Mouse (Mus musculus): Measurements from ENCODE around the gene Dync2h1. TPM values are rescaled to one million over a fixed set of nuclear protein-coding genes. Genes with fewer than 3 reads are reported as not detected.
"Not testable (repeated sequence)": the region's sequence is repeated elsewhere in the genome, so short reads cannot be mapped to it uniquely, and the experiment has no call there.

Dync2h1 gene
- 7.8 and 9.1 TPM in 2 replicates for polyA plus RNA-seq (2016; fragmentation: Nextera tagmentation; extraction: Ambion mirVana)

DNA sequence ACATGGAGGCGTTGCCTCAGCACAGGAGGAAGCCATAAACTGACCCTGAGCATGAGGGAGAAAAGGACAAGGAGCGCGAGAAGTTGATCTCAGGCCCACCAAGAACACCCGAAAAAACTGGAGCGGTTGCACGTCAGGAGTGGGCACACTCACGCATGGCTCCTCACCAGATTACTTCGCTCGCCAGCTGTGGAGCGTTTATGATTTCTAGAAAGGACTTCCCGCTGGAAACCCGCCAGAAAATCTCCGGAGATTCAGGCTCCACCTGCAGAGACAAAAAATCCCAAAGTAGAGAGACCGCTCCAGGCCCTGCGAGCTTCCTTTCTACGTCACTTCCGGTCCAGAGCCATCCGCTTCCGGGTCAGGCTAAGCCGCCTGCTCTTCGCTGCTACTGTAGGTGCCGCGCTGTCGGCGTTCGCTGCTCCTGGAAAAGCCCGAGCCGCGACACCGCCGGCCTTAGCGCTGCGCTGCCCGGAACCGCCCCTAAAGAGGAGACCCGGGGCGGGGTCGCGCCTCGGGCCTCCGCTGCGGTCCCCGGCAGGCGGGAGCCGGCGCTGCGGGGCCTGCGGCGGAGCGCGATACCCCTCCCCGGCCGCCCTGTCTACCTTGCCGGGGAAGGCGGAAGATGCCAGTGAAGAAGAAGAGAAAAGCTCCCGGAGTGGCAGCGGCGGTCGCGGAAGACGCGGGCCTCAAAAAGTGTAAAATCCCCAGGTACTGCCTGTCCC, at the start of gene Dync2h1, which contains the start of gene Dcun1d5:
Dync2h1 (minus strand) TSS at position 275 of the 725 bp plus-strand sequence.
Dcun1d5 (plus strand) TSS at position 349 of the 725 bp plus-strand sequence.
- Histone ChIP-seq H3K9me3 (replicated peaks) (no peaks in the 10 kb centered on the region), H3K27ac (ENCODE audit: poor library complexity, severe bottlenecking) (peak within 1 kb of the TSS; percentile 97), H3K36me3 (no peaks in the 10 kb centered on the region), H3K4me2 (peak within 1 kb of the TSS; percentile 81), H3K9ac (peak within 1 kb of the TSS; percentile 87), H3K27me3 (replicated peaks) (no peaks in the 10 kb centered on the region), H3K4me3 (peak within 1 kb of the TSS; percentile 87), H3K4me1 (replicated peaks) (peaks cover 9% of the 10 kb centered on the region)
- ATAC-seq (ENCODE audit: insufficient number of reproducible peaks, low FRiP score): peak; percentile 98
- WGBS: under 1% methylated on average over 62 of the region's 62 CpGs

DNA sequence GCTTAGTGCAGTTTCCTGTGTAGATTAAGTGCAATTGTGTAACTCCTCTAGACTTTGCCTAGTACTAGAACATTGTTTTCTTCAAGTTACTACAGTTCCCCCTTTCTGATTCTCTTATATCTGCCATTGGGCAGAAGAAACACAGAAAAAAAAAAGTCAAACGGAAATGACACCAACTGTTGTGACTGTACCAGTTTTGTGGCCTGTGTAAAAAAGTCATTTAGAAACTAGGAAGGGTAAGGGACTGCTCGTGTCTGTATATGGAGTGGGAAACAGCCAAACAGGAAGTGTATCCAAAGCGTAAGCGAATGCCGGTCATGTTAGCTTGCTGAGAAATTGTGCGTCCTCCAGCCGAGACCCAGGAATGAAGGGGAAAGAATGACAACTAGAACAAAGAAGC, 37.2 kb upstream of the Dync2h1 start:
- Histone ChIP-seq H3K4me3 (no peak overlapping the region), H3K4me2 (no peak overlapping the region), H3K27ac (ENCODE audit: poor library complexity, severe bottlenecking) (no peak overlapping the region), H3K9ac (no peak overlapping the region), H3K9me3 (replicated peaks) (no peaks in the 10 kb centered on the region), H3K27me3 (replicated peaks) (no peaks in the 10 kb centered on the region), H3K36me3 (peaks cover 4% of the 10 kb centered on the region; the same call in 1 of the 2 replicates), H3K4me1 (replicated peaks) (no peaks in the 10 kb centered on the region)
- WGBS: 70% methylated on average over 7 of the region's 7 CpGs
- ATAC-seq (ENCODE audit: insufficient number of reproducible peaks, low FRiP score): no peak

DNA sequence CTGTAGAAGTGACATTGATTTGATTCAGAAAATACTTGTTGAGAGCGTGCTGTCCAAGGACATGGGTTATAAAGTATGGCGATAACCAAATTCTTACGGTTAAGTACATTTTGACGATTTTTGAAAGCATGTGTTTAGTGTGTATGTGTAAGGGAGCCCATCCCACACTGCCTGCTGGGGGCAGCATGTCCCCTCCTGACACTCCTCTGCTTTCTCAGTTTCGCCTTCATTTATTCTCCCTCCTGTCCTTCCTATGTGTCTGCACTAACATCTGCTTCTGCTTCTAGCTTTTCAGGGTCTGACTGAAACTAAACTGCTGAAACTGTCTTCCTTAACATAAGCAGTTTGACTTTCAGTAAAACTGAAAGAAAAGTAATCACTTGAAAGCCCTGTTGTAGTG, 36.8 kb upstream of the Dync2h1 start:
- Histone ChIP-seq H3K27me3 (replicated peaks) (no peaks in the 10 kb centered on the region), H3K4me1 (replicated peaks) (no peaks in the 10 kb centered on the region), H3K36me3 (peaks cover 4% of the 10 kb centered on the region; the same call in 1 of the 2 replicates), H3K27ac (ENCODE audit: poor library complexity, severe bottlenecking) (no peak overlapping the region), H3K4me3 (no peak overlapping the region), H3K9me3 (replicated peaks) (no peaks in the 10 kb centered on the region), H3K9ac (no peak overlapping the region), H3K4me2 (no peak overlapping the region)
- 84% methylated on average over 5 of the region's 5 CpGs for WGBS
- ATAC-seq (ENCODE audit: insufficient number of reproducible peaks, low FRiP score): no peak

DNA sequence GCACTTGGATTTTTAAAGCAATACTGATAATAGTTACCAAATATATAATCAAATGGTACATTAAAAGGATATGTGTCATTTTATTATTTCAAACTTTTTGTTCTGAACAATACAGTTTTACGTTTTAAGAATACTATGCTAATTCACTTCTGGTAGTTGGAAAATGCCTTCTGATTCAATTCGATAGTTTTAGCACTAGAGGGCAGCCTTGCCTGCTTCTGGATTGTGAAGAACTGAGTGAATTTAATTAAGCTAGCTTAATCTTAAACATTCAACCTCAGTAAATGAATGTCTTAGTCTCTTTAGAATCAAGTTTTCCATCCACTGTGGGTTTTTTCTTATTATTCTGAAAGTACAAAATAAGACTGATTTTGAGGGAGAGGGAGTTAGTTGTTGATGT, 32.0 kb upstream of the Dync2h1 start:
- Histone ChIP-seq H3K4me2 (no peak overlapping the region), H3K4me1 (replicated peaks) (no peaks in the 10 kb centered on the region), H3K4me3 (no peak overlapping the region), H3K9me3 (replicated peaks) (no peaks in the 10 kb centered on the region), H3K9ac (no peak overlapping the region), H3K36me3 (peaks cover 20% of the 10 kb centered on the region), H3K27me3 (replicated peaks) (no peaks in the 10 kb centered on the region), H3K27ac (ENCODE audit: poor library complexity, severe bottlenecking) (no peak overlapping the region)
- no peak for ATAC-seq (ENCODE audit: insufficient number of reproducible peaks, low FRiP score)
- 48% methylated on average over 2 of the region's 2 CpGs for WGBS

DNA sequence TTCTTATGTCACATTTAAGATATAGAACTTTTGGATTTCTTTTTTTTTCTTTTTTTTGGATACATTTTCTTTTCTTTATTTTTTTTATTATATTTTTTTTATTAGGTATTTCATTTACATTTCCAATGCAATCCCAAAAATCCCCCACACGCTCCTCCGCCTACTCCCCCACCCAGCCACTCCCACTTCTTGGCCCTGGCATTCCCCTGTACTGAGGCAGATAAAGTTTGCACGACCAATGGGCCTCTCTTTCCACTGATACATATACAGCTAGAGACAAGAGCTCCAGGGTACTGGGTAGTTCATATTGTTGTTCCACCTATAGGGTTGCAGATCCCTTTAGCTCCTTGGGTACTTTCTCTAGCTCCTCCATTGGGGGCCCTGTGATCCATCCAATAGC, 6.4 kb upstream of the Dync2h1 start:
- H3K27me3 ChIP-seq (replicated peaks); H3K4me2 ChIP-seq; H3K9ac ChIP-seq; H3K27ac ChIP-seq (ENCODE audit: poor library complexity, severe bottlenecking); H3K9me3 ChIP-seq (replicated peaks); H3K36me3 ChIP-seq; H3K4me1 ChIP-seq (replicated peaks); H3K4me3 ChIP-seq; ATAC-seq (ENCODE audit: insufficient number of reproducible peaks, low FRiP score): not testable (repeated sequence)
- 92% methylated on average over 3 of the region's 3 CpGs for WGBS

DNA sequence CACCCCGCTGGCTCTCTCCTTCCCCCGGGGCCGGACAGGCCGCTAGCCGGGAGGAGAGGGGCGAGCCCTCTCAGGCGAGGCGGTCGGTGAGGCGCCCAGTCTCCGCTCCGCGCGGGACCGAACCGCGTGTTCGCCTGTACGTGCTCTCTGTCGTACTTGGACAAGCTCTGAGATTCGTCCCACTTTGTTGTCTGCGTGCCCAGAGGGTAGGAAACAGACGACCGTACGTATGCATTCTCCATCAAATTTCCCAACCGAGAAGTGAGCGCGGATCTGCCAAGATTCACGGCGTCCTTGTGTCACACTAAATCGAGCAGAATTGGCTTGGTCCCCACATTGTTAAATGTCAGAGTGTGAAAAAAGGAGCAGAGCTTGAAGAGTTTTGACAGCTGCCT, 648 bp upstream of the Dync2h1 start:
- under 1% methylated on average over 28 of the region's 31 CpGs for WGBS
- Histone ChIP-seq H3K9me3 (replicated peaks) (no peaks in the 10 kb centered on the region), H3K36me3 (0 out of 2 replicates have a peak, but pooled peaks cover under 1% of the 10 kb centered on the region), H3K27me3 (replicated peaks) (no peaks in the 10 kb centered on the region), H3K4me3 (peak overlapping the region; percentile 87), H3K4me1 (replicated peaks) (peaks cover 9% of the 10 kb centered on the region), H3K4me2 (peak overlapping the region; percentile 81), H3K9ac (peak overlapping the region; percentile 87), H3K27ac (ENCODE audit: poor library complexity, severe bottlenecking) (peak overlapping the region; percentile 97)
- ATAC-seq (ENCODE audit: insufficient number of reproducible peaks, low FRiP score): peak; percentile 83

DNA sequence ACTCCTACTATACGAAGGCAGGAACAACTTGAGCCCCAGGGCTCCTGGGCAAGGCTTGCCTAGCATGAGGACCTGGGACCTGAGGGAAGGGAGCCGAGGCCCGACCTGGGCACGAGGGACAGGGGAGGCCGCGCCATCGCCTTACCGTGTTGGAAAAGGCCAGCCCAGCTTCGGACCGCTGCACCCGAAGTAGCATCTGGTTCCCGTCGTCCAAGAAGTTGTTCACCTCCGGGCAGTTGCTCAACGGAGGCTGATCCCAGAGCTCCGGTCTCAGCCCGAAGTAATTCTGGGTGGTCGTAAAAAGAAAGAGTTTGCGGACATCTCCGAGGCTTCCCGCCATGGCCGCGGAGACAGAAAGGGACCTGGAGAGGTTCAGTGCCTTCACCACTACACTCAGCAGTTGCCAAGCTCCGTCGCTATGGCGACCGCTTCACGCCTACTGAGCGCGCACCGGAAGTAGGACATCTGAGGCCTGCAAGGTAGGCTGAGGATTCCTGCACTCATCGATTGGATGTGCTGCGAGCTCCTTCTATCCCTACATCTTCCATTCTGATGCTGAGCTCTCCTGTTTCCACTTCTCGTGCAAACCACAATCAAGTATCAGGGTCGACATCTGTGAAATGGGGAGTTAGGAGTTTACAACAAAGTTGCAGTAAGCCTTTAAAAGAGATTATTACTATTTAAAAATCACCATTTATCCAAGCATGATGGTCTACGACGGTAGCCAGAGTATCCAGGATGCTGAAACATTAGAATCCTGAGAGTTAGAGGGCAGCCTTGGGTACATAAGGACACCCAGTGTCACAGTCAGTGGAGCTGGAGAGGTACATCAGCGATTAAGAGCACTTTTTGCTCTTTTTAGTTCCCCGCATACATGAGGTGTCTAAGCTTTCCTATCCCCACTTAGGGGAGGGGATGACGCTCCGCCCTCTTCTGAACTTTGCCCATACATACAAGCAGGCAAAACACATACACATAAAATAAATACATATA, 7.3 kb downstream of the Dync2h1 start:
- peak overlapping the region; percentile 66 for H3K9ac ChIP-seq
- H3K27ac ChIP-seq (ENCODE audit: poor library complexity, severe bottlenecking): no peak overlapping the region
- H3K9me3 ChIP-seq (replicated peaks): no peaks in the 10 kb centered on the region
- H3K4me2 ChIP-seq: peak overlapping the region; percentile 88
- no peaks in the 10 kb centered on the region for H3K27me3 ChIP-seq (replicated peaks)
- peaks cover 4% of the 10 kb centered on the region; the same call in 1 of the 2 replicates for H3K4me1 ChIP-seq (replicated peaks)
- WGBS: 11% methylated on average over 41 of the region's 41 CpGs
- ATAC-seq (ENCODE audit: insufficient number of reproducible peaks, low FRiP score): peak; percentile 94
- peak overlapping the region; percentile 55 for H3K4me3 ChIP-seq
- H3K36me3 ChIP-seq: no peaks in the 10 kb centered on the region

DNA sequence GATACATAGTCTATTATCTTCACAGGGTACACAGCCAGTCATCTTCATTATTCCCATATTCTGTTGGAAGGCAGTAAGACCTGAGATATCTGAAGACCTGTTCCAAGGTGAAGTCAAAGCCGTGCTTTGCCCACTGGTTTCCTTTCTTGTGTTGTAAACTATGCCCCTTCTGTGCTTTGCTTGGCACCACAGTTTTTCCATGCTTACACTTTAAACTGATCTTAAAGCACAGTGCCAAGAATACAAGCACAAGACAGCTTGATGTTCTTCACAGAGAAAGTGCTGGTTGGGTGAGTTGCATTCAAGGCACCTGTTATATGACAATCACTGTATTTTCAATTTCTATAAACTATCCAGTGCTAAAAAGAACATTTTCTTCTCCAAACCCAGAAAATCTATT, 10.5 kb downstream of the Dync2h1 start:
- WGBS: 94% methylated on average over 1 of the region's 1 CpGs

DNA sequence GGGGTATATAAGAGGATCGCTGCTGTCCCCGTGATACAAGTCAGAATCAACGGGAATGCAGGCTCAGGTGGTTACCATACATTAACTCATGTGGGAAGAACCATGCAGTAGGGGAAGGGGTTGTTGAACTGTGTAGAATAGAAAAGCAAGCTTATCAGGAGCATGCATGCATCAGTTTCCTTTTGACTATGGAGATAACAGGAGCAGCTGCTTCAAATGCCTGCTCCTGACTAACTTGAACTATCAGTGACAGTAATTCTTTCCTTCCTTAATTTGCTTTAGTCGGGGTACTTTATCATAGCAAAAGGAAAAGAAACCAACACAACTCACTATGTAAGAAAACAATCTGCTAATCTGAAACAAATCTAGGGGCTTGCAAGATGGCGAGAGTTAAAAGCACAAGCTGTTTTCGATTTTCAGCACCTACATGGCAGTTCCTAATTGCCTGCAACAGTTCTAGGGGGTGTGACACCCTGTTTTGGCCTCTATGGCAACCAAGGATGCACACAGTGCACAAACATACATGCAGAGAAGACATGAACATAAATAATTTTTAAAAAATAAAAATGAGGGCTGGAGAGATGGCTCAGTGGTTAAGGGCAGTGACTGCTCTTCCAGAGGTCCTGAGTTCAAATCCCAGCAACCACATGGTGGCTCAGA, 16.8 kb downstream of the Dync2h1 start:
- WGBS: 63% methylated on average over 6 of the region's 6 CpGs

More for the DNA sequence above, 10.5 kb downstream of the Dync2h1 start:
- peaks cover 4% of the 10 kb centered on the region; the same call in 1 of the 2 replicates for H3K4me1 ChIP-seq (replicated peaks)
- peaks cover 6% of the 10 kb centered on the region; the same call in 1 of the 2 replicates for H3K36me3 ChIP-seq
- ATAC-seq (ENCODE audit: insufficient number of reproducible peaks, low FRiP score): no peak
- H3K4me2 ChIP-seq: no peak overlapping the region
- H3K4me3 ChIP-seq: no peak overlapping the region
- H3K9me3 ChIP-seq (replicated peaks): no peaks in the 10 kb centered on the region
- no peaks in the 10 kb centered on the region for H3K27me3 ChIP-seq (replicated peaks)
- no peak overlapping the region for H3K27ac ChIP-seq (ENCODE audit: poor library complexity, severe bottlenecking)
- H3K9ac ChIP-seq: no peak overlapping the region

DNA sequence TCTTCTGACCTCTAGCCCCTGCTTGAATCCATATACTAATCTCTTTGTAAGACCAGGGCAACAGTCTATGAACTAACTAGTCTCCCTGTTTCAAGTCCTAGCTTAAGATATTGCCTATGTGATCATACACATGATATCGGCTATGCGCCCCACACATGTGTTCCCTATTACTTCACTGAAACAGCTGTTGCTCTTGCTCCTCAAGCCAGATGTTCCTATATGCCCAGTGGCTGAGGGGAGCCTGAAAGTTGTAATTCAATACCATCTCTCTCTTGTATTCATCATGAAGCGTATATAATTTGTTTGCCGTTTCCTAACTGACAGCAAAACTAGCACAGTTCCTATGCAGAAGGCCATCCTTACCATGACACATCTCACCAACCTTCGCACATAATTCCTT, 23.6 kb downstream of the Dync2h1 start:
- no peak overlapping the region for H3K27ac ChIP-seq (ENCODE audit: poor library complexity, severe bottlenecking)
- H3K4me3 ChIP-seq: no peak overlapping the region
- no peak for ATAC-seq (ENCODE audit: insufficient number of reproducible peaks, low FRiP score)
- no peaks in the 10 kb centered on the region for H3K9me3 ChIP-seq (replicated peaks)
- H3K9ac ChIP-seq: no peak overlapping the region
- peaks cover 28% of the 10 kb centered on the region for H3K36me3 ChIP-seq
- no peaks in the 10 kb centered on the region for H3K4me1 ChIP-seq (replicated peaks)
- H3K4me2 ChIP-seq: no peak overlapping the region
- WGBS: 91% methylated on average over 5 of the region's 5 CpGs
- no peaks in the 10 kb centered on the region for H3K27me3 ChIP-seq (replicated peaks)

More for the DNA sequence above, 16.8 kb downstream of the Dync2h1 start:
- Histone ChIP-seq H3K9ac (no peak overlapping the region), H3K4me2 (no peak overlapping the region), H3K36me3 (peaks cover 14% of the 10 kb centered on the region; the same call in 1 of the 2 replicates), H3K27ac (ENCODE audit: poor library complexity, severe bottlenecking) (no peak overlapping the region), H3K4me3 (no peak overlapping the region), H3K9me3 (replicated peaks) (no peaks in the 10 kb centered on the region), H3K4me1 (replicated peaks) (no peaks in the 10 kb centered on the region), H3K27me3 (replicated peaks) (no peaks in the 10 kb centered on the region)
- no peak for ATAC-seq (ENCODE audit: insufficient number of reproducible peaks, low FRiP score)
